Mouse (Mus musculus) testis, adult 2 months (tissue): ENCODE results near the gene Sec11a. TPM values are rescaled to one million over a fixed set of nuclear protein-coding genes. Genes with fewer than 3 reads are reported as not detected.
"Not testable (repeated sequence)": the region's sequence is repeated elsewhere in the genome, so short reads cannot be mapped to it uniquely, and the experiment has no call there.

Source experiments
- H3K27ac ChIP-seq: fragments of 200-500 bp; 2 replicates; pipeline ENCODE4 v1.5.1; 2012; ENCODE audit warnings: low read depth, low read length; ENCODE audit not compliant: control insufficient read depth, insufficient read depth
- H3K27me3 ChIP-seq: fragments of 200-500 bp; 2 replicates; pipeline ENCODE4 v1.6.1; 2012; ENCODE audit warnings: mild to moderate bottlenecking, low read length, moderate library complexity; ENCODE audit not compliant: control insufficient read depth, insufficient read depth
- H3K36me3 ChIP-seq: fragments of 200-500 bp; 2 replicates; pipeline ENCODE4 v1.6.1; 2012; ENCODE audit warnings: mild to moderate bottlenecking, low read length; ENCODE audit not compliant: control insufficient read depth, insufficient read depth
- H3K4me1 ChIP-seq: fragments of 200-500 bp; 2 replicates; pipeline ENCODE4 v1.6.1; 2012; ENCODE audit warnings: low read length; ENCODE audit not compliant: control insufficient read depth, insufficient read depth
- H3K4me3 ChIP-seq: fragments of 200-500 bp; 2 replicates; pipeline ENCODE4 v1.5.1; 2012; ENCODE audit warnings: low read depth, mild to moderate bottlenecking, low read length, moderate library complexity, mixed read lengths; ENCODE audit not compliant: control insufficient read depth
- CTCF ChIP-seq: fragments of 200-500 bp; IDR thresholded peaks from 2 replicates; pipeline ENCODE4 v1.5.1; 2012; ENCODE audit warnings: low read depth, mild to moderate bottlenecking, inconsistent platforms, low read length, moderate library complexity; ENCODE audit not compliant: control insufficient read depth, insufficient read depth, insufficient replicate concordance
- POLR2A ChIP-seq: fragments of 200-500 bp; IDR thresholded peaks from 2 replicates; pipeline ENCODE4 v1.6.1; 2012; ENCODE audit warnings: low read depth, mild to moderate bottlenecking, inconsistent platforms, low read length, moderate library complexity; ENCODE audit not compliant: control insufficient read depth
- polyA plus RNA-seq: library from polyadenylated mRNA; depleted of rRNA; stranded (reverse); fragments of >200 nt; gene quantifications from 2 replicates; pipeline ENCODE4 v1.2.3, GENCODE M21; 2012

Gene Sec11a
- polyA plus RNA-seq, 1 experiment, result 52.0 TPM

- Histone ChIP-seq H3K36me3 (no peaks in the 10 kb centered on the region), H3K4me1 (peaks cover 4% of the 10 kb centered on the region), H3K27ac (no peak overlapping the region), H3K27me3 (no peaks in the 10 kb centered on the region), H3K4me3 (no peak overlapping the region)
- no peak for TF ChIP-seq CTCF
- TF ChIP-seq POLR2A, result no peak
Measured at GRCm38 (mm10) chr7:80951461-80951860, 3.9 kb upstream of the Sec11a start.

- H3K27ac ChIP-seq, result no peak overlapping the region
- H3K27me3 ChIP-seq, result no peaks in the 10 kb centered on the region
- H3K4me1 ChIP-seq, result no peaks in the 10 kb centered on the region
- H3K36me3 ChIP-seq, result no peaks in the 10 kb centered on the region
- TF ChIP-seq POLR2A (no peak), CTCF (no peak)
- no peak overlapping the region for H3K4me3 ChIP-seq
Measured at GRCm38 (mm10) chr7:80939808-80940207, 7.8 kb downstream of the Sec11a start.

GRCm38 (mm10) chr7:80937304-80937666, 10.3 kb downstream of the Sec11a start:
- H3K27ac ChIP-seq, H3K36me3 ChIP-seq, H3K4me3 ChIP-seq, H3K4me1 ChIP-seq, H3K27me3 ChIP-seq: not testable (repeated sequence)

GRCm38 (mm10) chr7:80936617-80937303, 10.8 kb downstream of the Sec11a start:
- not testable (repeated sequence) for H3K36me3 ChIP-seq, H3K4me3 ChIP-seq, H3K27ac ChIP-seq, H3K27me3 ChIP-seq, H3K4me1 ChIP-seq

GRCm38 (mm10) chr7:80935834-80936233, 11.7 kb downstream of the Sec11a start:
- Histone ChIP-seq H3K4me3 (no peak overlapping the region), H3K36me3 (0 out of 2 replicates have a peak, but pooled peaks cover 1% of the 10 kb centered on the region), H3K4me1 (peaks cover 2% of the 10 kb centered on the region; the same call in 1 of the 2 replicates), H3K27ac (no peak overlapping the region), H3K27me3 (no peaks in the 10 kb centered on the region)
- TF ChIP-seq CTCF, result no peak
- TF ChIP-seq POLR2A, result no peak

- H3K4me3 ChIP-seq, result no peak overlapping the region
- 0 out of 2 replicates have a peak, but pooled peaks cover 1% of the 10 kb centered on the region for H3K36me3 ChIP-seq
- TF ChIP-seq POLR2A (no peak), CTCF (no peak)
Measured at GRCm38 (mm10) chr7:80932777-80933176, 14.8 kb downstream of the Sec11a start.

GRCm38 (mm10) chr7:80931618-80932207, 15.9 kb downstream of the Sec11a start:
- H3K36me3 ChIP-seq, result 0 out of 2 replicates have a peak, but pooled peaks cover 1% of the 10 kb centered on the region
- H3K4me1 ChIP-seq, result peaks cover 2% of the 10 kb centered on the region; the same call in 1 of the 2 replicates
- no peak overlapping the region for H3K27ac ChIP-seq
- no peak for TF ChIP-seq POLR2A
- TF ChIP-seq CTCF, result no peak
- no peaks in the 10 kb centered on the region for H3K27me3 ChIP-seq
- no peak overlapping the region for H3K4me3 ChIP-seq

More at GRCm38 (mm10) chr7:80932777-80933176, 14.8 kb downstream of the Sec11a start:
- H3K4me1 ChIP-seq, result peaks cover 2% of the 10 kb centered on the region; the same call in 1 of the 2 replicates
- no peak overlapping the region for H3K27ac ChIP-seq
- no peaks in the 10 kb centered on the region for H3K27me3 ChIP-seq

- Histone ChIP-seq H3K27ac (no peak overlapping the region), H3K4me1 (no peaks in the 10 kb centered on the region), H3K36me3 (no peaks in the 10 kb centered on the region), H3K4me3 (no peak overlapping the region), H3K27me3 (no peaks in the 10 kb centered on the region)
- no peak for TF ChIP-seq CTCF
- TF ChIP-seq POLR2A, result no peak
Measured at GRCm38 (mm10) chr7:80923165-80923564, 24.4 kb downstream of the Sec11a start.
